Mouse (Mus musculus): ENCODE measurements around the gene Acp7. TPM values are rescaled to one million over a fixed set of nuclear protein-coding genes. Genes with fewer than 3 reads are reported as not detected.
A peak's percentile ranks its signal among the peaks of the same experiment; 100 is the strongest.
"Not testable (repeated sequence)": the region's sequence is repeated elsewhere in the genome, so short reads cannot be mapped to it uniquely, and the experiment has no call there.

Gene Acp7
- polyA plus RNA-seq, 1 experiment from 2014 or later: not detected

DNA sequence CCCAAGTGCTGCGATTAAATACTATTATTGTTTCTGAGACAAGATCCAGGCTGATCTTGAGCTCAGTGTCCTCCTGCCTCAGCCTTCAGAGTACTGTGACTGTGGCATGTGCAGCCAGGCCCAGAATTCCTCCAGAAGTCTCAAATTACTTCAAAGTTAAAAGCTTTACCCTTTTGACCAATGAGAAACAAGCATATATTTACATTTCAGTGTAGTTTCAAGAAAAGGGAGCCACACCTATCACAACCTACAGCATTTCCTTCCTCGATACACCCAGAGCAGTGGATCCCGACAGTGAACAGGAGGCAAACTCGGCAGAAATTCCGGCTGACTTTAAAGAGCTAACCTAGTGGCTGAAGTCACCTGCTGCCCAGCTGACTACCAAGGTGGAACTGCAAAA lies 6.3 kb downstream of the Acp7 start:
- Histone ChIP-seq H3K4me3 (replicated peaks; ENCODE audit: low read depth, low read length) (no peak overlapping the region), H3K27ac (replicated peaks; ENCODE audit: low read depth, low read length) (no peak overlapping the region), H3K4me2 (ENCODE audit: low read length) (no peak overlapping the region), H3K4me1 (ENCODE audit: control insufficient read depth, insufficient read depth, low read length) (no peaks in the 10 kb centered on the region), H3K36me3 (ENCODE audit: control insufficient read depth, insufficient read depth, low read length) (no peaks in the 10 kb centered on the region), H3K9ac (replicated peaks; ENCODE audit: low read length) (no peak overlapping the region), H3K27me3 (ENCODE audit: control insufficient read depth, insufficient read depth, low read length) (peaks cover 10% of the 10 kb centered on the region; the same call in 1 of the 2 replicates), H3K9me3 (ENCODE audit: control insufficient read depth, low read length) (no peaks in the 10 kb centered on the region)
- no peak for DNase-seq
- no peak for ATAC-seq (ENCODE audit: low FRiP score, low TSS enrichment)
- WGBS: 92% methylated on average over 5 of the region's 5 CpGs

DNA sequence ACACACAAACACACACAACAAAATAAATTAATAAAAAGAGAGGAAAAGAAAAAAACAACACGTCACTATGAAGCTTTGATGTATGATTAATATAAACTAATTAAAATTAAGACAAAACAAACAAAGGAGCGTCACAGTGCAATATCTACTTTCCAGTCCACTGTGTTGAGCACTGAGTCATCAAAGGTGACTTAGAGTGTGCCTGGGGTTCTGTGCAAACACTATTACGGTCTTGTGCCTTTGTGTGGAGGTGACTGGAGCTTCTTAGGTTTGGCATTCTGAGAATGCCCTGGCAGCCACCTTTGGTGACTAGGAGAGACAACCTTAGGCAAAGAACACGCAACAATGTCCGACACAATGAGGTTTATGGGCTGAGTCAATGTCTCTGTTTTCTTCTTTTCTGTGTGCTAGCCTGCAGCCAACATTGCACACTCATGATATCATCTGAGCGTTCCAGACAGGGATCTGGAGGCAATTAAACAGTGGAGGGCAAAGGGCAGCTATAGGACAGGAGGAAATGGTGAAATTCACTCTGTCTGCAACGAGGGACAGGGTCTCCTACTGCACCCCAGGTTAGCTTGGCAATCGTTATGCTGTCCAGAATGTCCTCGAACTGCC lies 11.9 kb downstream of the Acp7 start:
- ATAC-seq (ENCODE audit: low FRiP score, low TSS enrichment): no peak
- Histone ChIP-seq H3K27me3 (ENCODE audit: control insufficient read depth, insufficient read depth, low read length) (no peaks in the 10 kb centered on the region), H3K36me3 (ENCODE audit: control insufficient read depth, insufficient read depth, low read length) (no peaks in the 10 kb centered on the region), H3K4me3 (replicated peaks; ENCODE audit: low read depth, low read length) (no peak overlapping the region), H3K4me1 (ENCODE audit: control insufficient read depth, insufficient read depth, low read length) (no peaks in the 10 kb centered on the region), H3K9ac (replicated peaks; ENCODE audit: low read length) (no peak overlapping the region), H3K27ac (replicated peaks; ENCODE audit: low read depth, low read length) (no peak overlapping the region), H3K4me2 (ENCODE audit: low read length) (no peak overlapping the region), H3K9me3 (ENCODE audit: control insufficient read depth, low read length) (no peaks in the 10 kb centered on the region)
- 82% methylated on average over 9 of the region's 9 CpGs for WGBS
- DNase-seq: no peak

DNA sequence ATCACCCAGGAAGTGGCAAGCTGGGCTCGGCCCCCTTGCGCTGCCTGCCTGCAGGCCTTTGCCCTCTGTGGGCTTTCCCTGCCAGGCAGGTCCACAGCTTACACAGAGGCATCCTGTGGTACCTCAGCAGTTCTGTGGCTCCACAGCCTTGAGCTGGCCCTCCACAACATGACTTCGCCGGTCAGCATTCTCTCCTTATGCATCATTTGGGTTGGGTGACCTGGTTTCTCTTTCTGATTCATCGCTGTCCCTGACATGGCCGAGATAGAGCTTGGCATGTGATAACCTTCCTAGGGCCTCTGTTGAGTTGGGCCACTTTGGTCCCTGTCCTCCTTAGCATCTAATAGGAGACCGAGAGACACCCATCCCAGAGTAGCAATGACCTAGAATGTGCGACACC lies 25.2 kb downstream of the Acp7 start:
- no peaks in the 10 kb centered on the region for H3K4me1 ChIP-seq (ENCODE audit: control insufficient read depth, insufficient read depth, low read length)
- ATAC-seq (ENCODE audit: low FRiP score, low TSS enrichment) (no peak), DNase-seq (no peak)
- H3K36me3 ChIP-seq (ENCODE audit: control insufficient read depth, insufficient read depth, low read length): no peaks in the 10 kb centered on the region
- no peaks in the 10 kb centered on the region for H3K9me3 ChIP-seq (ENCODE audit: control insufficient read depth, low read length)
- no peak overlapping the region for H3K4me2 ChIP-seq (ENCODE audit: low read length)
- WGBS: 95% methylated on average over 8 of the region's 8 CpGs
- H3K4me3 ChIP-seq (replicated peaks; ENCODE audit: low read depth, low read length): no peak overlapping the region
- no peak overlapping the region for H3K9ac ChIP-seq (replicated peaks; ENCODE audit: low read length)
- no peaks in the 10 kb centered on the region for H3K27me3 ChIP-seq (ENCODE audit: control insufficient read depth, insufficient read depth, low read length)
- no peak overlapping the region for H3K27ac ChIP-seq (replicated peaks; ENCODE audit: low read depth, low read length)

DNA sequence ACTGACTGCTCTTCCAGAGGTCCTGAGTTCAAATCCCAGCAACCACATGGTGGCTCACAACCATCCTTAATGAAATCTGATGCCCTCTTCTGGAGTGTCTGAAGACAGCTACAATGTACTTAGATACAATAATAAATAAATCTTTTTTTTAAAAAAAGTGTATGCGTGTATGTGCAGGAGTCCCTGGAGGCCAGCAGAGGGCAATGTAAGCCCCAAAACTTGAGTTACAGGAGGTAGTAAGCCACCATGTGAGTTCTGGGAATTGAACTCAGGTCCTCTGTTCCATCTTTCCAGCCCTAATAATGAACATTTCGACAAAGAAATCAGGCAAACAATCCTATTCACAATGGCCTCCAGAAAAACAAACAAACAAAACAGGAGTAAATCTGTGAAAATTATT lies 27.3 kb downstream of the Acp7 start:
- not testable (repeated sequence) for H3K27me3 ChIP-seq (ENCODE audit: control insufficient read depth, insufficient read depth, low read length); H3K4me2 ChIP-seq (ENCODE audit: low read length); H3K4me1 ChIP-seq (ENCODE audit: control insufficient read depth, insufficient read depth, low read length); H3K27ac ChIP-seq (replicated peaks; ENCODE audit: low read depth, low read length); DNase-seq; H3K9me3 ChIP-seq (ENCODE audit: control insufficient read depth, low read length); H3K9ac ChIP-seq (replicated peaks; ENCODE audit: low read length); ATAC-seq (ENCODE audit: low FRiP score, low TSS enrichment); H3K4me3 ChIP-seq (replicated peaks; ENCODE audit: low read depth, low read length); H3K36me3 ChIP-seq (ENCODE audit: control insufficient read depth, insufficient read depth, low read length)
- 83% methylated on average over 2 of the region's 2 CpGs for WGBS

DNA sequence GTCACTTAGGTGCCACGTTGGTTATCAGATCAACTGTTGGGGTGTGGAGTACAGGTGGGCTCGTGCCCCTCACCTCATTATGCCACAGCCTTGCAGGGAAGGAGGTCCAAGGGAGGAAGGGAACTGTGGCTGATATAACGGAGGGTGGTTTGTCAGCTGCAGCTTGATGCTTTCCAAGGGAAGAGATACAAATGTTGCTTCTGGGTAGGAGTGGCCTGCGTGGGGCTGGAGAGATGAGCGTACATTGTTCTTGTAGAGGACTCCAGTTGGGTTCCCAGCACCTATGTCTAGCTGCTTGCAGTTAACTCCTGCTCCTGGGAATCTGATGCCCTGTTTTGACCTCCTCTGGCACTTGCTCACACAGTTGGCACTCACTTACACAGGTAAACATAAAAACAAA lies 28.0 kb downstream of the Acp7 start:
- 81% methylated on average over 5 of the region's 5 CpGs for WGBS
- ATAC-seq (ENCODE audit: low FRiP score, low TSS enrichment): no peak
- H3K9ac ChIP-seq (replicated peaks; ENCODE audit: low read length): no peak overlapping the region
- no peaks in the 10 kb centered on the region for H3K4me1 ChIP-seq (ENCODE audit: control insufficient read depth, insufficient read depth, low read length)
- H3K27ac ChIP-seq (replicated peaks; ENCODE audit: low read depth, low read length): no peak overlapping the region
- no peaks in the 10 kb centered on the region for H3K9me3 ChIP-seq (ENCODE audit: control insufficient read depth, low read length)
- no peak overlapping the region for H3K4me3 ChIP-seq (replicated peaks; ENCODE audit: low read depth, low read length)
- H3K4me2 ChIP-seq (ENCODE audit: low read length): no peak overlapping the region
- DNase-seq: no peak
- no peaks in the 10 kb centered on the region for H3K27me3 ChIP-seq (ENCODE audit: control insufficient read depth, insufficient read depth, low read length)
- H3K36me3 ChIP-seq (ENCODE audit: control insufficient read depth, insufficient read depth, low read length): no peaks in the 10 kb centered on the region

DNA sequence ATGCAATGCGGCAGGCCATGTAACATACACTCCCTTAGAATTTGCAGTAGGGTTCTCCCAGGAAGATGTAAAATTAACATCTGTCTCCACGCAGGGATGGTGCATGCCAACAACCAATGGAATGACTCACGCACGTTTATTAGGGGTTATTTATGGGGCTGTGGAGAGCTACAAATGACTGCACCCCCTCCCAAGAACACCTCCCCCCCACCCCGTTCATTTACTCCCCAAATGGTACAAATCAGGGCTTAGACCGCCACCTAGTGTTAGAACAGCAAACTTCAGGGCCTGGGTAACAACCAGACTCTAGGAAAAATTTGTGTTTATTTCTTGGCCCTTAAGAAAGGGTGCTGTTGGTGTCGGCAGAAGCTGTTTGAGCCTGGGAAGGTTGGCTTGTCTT lies 29.5 kb downstream of the Acp7 start:
- Histone ChIP-seq H3K27me3 (ENCODE audit: control insufficient read depth, insufficient read depth, low read length) (no peaks in the 10 kb centered on the region), H3K9me3 (ENCODE audit: control insufficient read depth, low read length) (no peaks in the 10 kb centered on the region), H3K36me3 (ENCODE audit: control insufficient read depth, insufficient read depth, low read length) (no peaks in the 10 kb centered on the region), H3K4me3 (replicated peaks; ENCODE audit: low read depth, low read length) (no peak overlapping the region), H3K27ac (replicated peaks; ENCODE audit: low read depth, low read length) (no peak overlapping the region), H3K4me2 (ENCODE audit: low read length) (0 out of 2 replicates have a peak overlapping the region, but pooled peaks have one; percentile 11), H3K9ac (replicated peaks; ENCODE audit: low read length) (no peak overlapping the region), H3K4me1 (ENCODE audit: control insufficient read depth, insufficient read depth, low read length) (peaks cover 7% of the 10 kb centered on the region)
- DNase-seq: peak; percentile 89
- ATAC-seq (ENCODE audit: low FRiP score, low TSS enrichment): no peak
- WGBS: 28% methylated on average over 7 of the region's 7 CpGs

DNA sequence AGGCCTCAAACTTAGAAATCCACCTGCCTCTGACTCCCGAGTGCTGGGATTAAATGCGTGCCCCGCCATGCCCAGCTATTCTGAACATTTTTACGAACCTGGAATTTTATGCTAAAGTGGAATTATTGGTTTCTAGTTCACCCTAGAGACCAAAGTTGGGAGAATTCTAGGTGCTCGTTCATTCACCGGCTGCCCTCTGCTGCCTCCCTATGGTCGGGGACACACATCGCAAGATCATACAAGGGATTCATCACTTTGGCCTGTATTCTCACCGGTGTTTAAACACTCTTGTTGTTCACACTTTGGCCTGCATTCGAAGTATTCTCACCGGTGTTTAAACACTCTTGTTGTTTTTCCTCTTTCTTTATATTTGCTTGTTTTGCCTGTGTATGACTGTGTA lies 30.1 kb downstream of the Acp7 start:
- no peaks in the 10 kb centered on the region for H3K27me3 ChIP-seq (ENCODE audit: control insufficient read depth, insufficient read depth, low read length)
- no peak overlapping the region for H3K4me3 ChIP-seq (replicated peaks; ENCODE audit: low read depth, low read length)
- ATAC-seq (ENCODE audit: low FRiP score, low TSS enrichment) (no peak), DNase-seq (peak; percentile 80)
- no peak overlapping the region for H3K9ac ChIP-seq (replicated peaks; ENCODE audit: low read length)
- H3K4me2 ChIP-seq (ENCODE audit: low read length): no peak overlapping the region
- H3K4me1 ChIP-seq (ENCODE audit: control insufficient read depth, insufficient read depth, low read length): peaks cover 13% of the 10 kb centered on the region
- no peaks in the 10 kb centered on the region for H3K36me3 ChIP-seq (ENCODE audit: control insufficient read depth, insufficient read depth, low read length)
- WGBS: 14% methylated on average over 11 of the region's 11 CpGs
- no peak overlapping the region for H3K27ac ChIP-seq (replicated peaks; ENCODE audit: low read depth, low read length)
- no peaks in the 10 kb centered on the region for H3K9me3 ChIP-seq (ENCODE audit: control insufficient read depth, low read length)

DNA sequence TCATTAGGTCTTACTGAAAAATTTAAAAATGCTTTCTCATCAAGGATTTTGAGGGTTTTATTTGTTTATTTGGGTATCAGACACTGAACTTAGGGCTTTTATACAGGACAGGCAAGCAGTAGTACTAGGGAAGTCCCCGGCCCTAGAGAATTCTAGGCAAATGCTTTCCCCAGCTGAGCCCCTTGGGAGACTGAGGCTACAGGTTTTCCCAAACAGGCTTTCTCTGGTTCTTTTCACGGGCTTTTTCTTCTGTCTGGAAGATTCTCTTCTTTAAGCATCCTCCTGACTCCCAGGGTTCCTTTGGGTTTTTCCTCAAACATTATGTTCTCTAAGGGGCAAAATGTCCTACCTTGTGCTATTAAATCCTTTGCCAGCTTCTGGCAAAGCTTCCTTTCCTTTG lies 32.2 kb downstream of the Acp7 start:
- 56% methylated on average over 2 of the region's 2 CpGs for WGBS
- ATAC-seq (ENCODE audit: low FRiP score, low TSS enrichment): no peak
- Histone ChIP-seq H3K4me2 (ENCODE audit: low read length) (no peak overlapping the region), H3K27ac (replicated peaks; ENCODE audit: low read depth, low read length) (no peak overlapping the region), H3K27me3 (ENCODE audit: control insufficient read depth, insufficient read depth, low read length) (no peaks in the 10 kb centered on the region), H3K4me3 (replicated peaks; ENCODE audit: low read depth, low read length) (no peak overlapping the region), H3K4me1 (ENCODE audit: control insufficient read depth, insufficient read depth, low read length) (peaks cover 17% of the 10 kb centered on the region), H3K9me3 (ENCODE audit: control insufficient read depth, low read length) (no peaks in the 10 kb centered on the region), H3K9ac (replicated peaks; ENCODE audit: low read length) (no peak overlapping the region), H3K36me3 (ENCODE audit: control insufficient read depth, insufficient read depth, low read length) (no peaks in the 10 kb centered on the region)
- no peak for DNase-seq

DNA sequence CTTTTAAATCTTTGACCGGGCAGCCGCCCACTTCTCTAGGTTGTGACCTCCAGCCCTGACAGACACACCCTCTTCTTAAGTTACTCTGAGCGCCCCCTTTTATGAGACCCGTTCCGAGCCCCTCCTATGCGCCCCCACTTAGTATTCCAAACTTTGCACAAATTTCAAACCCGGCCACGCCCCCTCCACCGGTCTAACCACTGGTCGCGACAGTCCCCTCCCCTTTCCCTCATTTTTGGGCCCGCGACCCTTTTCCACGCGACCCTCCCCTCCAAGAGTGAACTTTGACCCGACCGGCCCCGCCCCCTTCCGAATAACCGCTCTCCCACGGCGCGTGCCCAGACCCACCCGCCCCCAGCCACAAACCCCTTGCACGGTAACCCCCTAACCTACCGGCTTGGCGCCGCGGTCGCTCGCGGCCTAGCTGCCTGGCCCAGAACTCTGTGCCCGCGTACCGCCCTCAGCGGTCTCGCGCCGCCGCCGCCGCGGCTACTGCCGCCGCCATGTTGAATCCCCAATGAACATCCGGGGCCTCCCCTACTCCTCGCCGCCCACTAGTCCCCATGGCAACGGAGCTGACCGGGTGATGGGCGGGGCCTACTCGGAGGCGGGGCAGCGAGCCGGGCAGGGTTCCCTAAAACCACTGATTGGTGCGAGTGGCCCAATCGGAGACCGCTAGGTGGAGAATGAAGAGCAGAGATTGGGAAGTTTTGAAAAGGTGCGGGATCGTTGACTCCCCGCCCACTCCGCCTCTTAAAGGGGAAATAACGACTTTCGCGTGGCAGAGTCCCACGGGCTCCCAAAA lies 33.3 kb downstream of the Acp7 start, which contains the start of the genes Samd4b and Pak4:
Gene Samd4b (minus strand): TSS at position 503 of the 805 bp plus-strand sequence.
Gene Pak4 (minus strand): TSS at position 544 of the 805 bp plus-strand sequence.
- ATAC-seq (ENCODE audit: low FRiP score, low TSS enrichment) (peak; percentile 95), DNase-seq (peak; percentile 99)
- H3K9me3 ChIP-seq (ENCODE audit: control insufficient read depth, low read length): no peaks in the 10 kb centered on the region
- H3K27me3 ChIP-seq (ENCODE audit: control insufficient read depth, insufficient read depth, low read length): no peaks in the 10 kb centered on the region
- H3K4me1 ChIP-seq (ENCODE audit: control insufficient read depth, insufficient read depth, low read length): peaks cover 17% of the 10 kb centered on the region
- no peaks in the 10 kb centered on the region for H3K36me3 ChIP-seq (ENCODE audit: control insufficient read depth, insufficient read depth, low read length)
- H3K4me2 ChIP-seq (ENCODE audit: low read length): peak within 1 kb of the TSS; percentile 90
- under 1% methylated on average over 66 of the region's 66 CpGs for WGBS
- H3K4me3 ChIP-seq (replicated peaks; ENCODE audit: low read depth, low read length): peak within 1 kb of the TSS; percentile 65
- peak within 1 kb of the TSS; percentile 62 for H3K9ac ChIP-seq (replicated peaks; ENCODE audit: low read length)
- peak within 1 kb of the TSS; percentile 89 for H3K27ac ChIP-seq (replicated peaks; ENCODE audit: low read depth, low read length)

All from midbrain, embryonic 14.5 days (tissue).